Mouse (Mus musculus) megakaryocyte, embryonic 14.5 days (primary cell): ENCODE results near the gene Auh.

Source experiments
- FLI1 ChIP-seq: IDR thresholded peaks from 2 replicates; pipeline ENCODE4 v1.6.1; 2012; ENCODE audit warnings: low read length, inconsistent platforms, mixed read lengths
- GATA1 ChIP-seq: IDR thresholded peaks from 3 replicates; pipeline ENCODE4 v1.6.1; 2012; ENCODE audit warnings: mixed read lengths, low read length, inconsistent platforms, borderline replicate concordance

- TF ChIP-seq GATA1 (no peak), FLI1 (no peak)
Observed at GRCm38 (mm10) chr13:52974676-52975075, 45.2 kb upstream of the Auh start.
